Mouse (Mus musculus) kidney, embryonic 15.5 days (tissue): Measurements from ENCODE around the gene Phf21a. TPM values are rescaled to one million over a fixed set of nuclear protein-coding genes. Genes with fewer than 3 reads are reported as not detected.

ENCODE experiments used
- ATAC-seq: fragments of 200-750 bp; cut with Nextera tagmentation; replicated peaks from 2 replicates; pipeline ENCODE4 v1.8.0; 2017; ENCODE audit warnings: moderate TSS enrichment; ENCODE audit not compliant: low FRiP score
- H3K27ac ChIP-seq: fragments of 300-500 bp; sonication (generic); 2 replicates; pipeline ENCODE4 v1.5.1; 2015; ENCODE audit warnings: mild to moderate bottlenecking, inconsistent platforms
- H3K27me3 ChIP-seq: fragments of 300-500 bp; sonication (generic); 2 replicates; pipeline ENCODE4 v1.6.1; 2015; ENCODE audit warnings: inconsistent platforms
- H3K36me3 ChIP-seq: fragments of 300-500 bp; sonication (generic); 2 replicates; pipeline ENCODE4 v1.6.1; 2015; ENCODE audit warnings: inconsistent platforms
- H3K4me1 ChIP-seq: fragments of 300-500 bp; sonication (generic); 2 replicates; pipeline ENCODE4 v1.6.1; 2015; ENCODE audit warnings: inconsistent platforms
- H3K4me2 ChIP-seq: fragments of 300-500 bp; sonication (generic); 2 replicates; pipeline ENCODE4 v1.6.1; 2015; ENCODE audit warnings: moderate library complexity, mild to moderate bottlenecking, inconsistent platforms
- H3K4me3 ChIP-seq: fragments of 300-500 bp; sonication (generic); replicated peaks from 2 replicates; pipeline ENCODE4 v1.5.1; 2015; ENCODE audit warnings: mild to moderate bottlenecking, inconsistent platforms
- H3K9ac ChIP-seq: fragments of 300-500 bp; sonication (generic); 2 replicates; pipeline ENCODE4 v1.6.1; 2015; ENCODE audit warnings: mild to moderate bottlenecking, inconsistent platforms
- H3K9me3 ChIP-seq: fragments of 300-500 bp; sonication (generic); replicated peaks from 2 replicates; pipeline ENCODE4 v1.6.1; 2016; ENCODE audit warnings: inconsistent platforms
- WGBS: fragments of 180-500 bp; shearing (Covaris S2); methylation state at CpG from one replicate; pipeline ENCODE4 v1.1.7; 2015; ENCODE audit warnings: mixed read lengths; 5-methylcytosine and 5-hydroxymethylcytosine counted together
- polyA plus RNA-seq: library from polyadenylated mRNA; unstranded; fragments of >200 nt; fragmentation: Nextera tagmentation; extraction: Ambion mirVana; gene quantifications from 2 replicates; pipeline ENCODE4 v1.2.1, GENCODE M21; 2015

Phf21a gene
- polyA plus RNA-seq, 1 experiment from 2014 or later: 32.3 TPM

- Histone ChIP-seq H3K4me2 (no peak overlapping the region), H3K9me3 (no peaks in the 10 kb centered on the region), H3K27me3 (no peaks in the 10 kb centered on the region), H3K27ac (no peak overlapping the region), H3K4me3 (no peak overlapping the region), H3K4me1 (no peaks in the 10 kb centered on the region), H3K9ac (no peak overlapping the region), H3K36me3 (no peaks in the 10 kb centered on the region)
- no peak for ATAC-seq
- 62% methylated on average over 10 of the region's 10 CpGs for WGBS
Observed at GRCm38 (mm10) chr2:92164291-92164690, 71.4 kb downstream of the Phf21a start.

GRCm38 (mm10) chr2:92166950-92167349, 74.0 kb downstream of the Phf21a start:
- Histone ChIP-seq H3K9me3 (no peaks in the 10 kb centered on the region), H3K9ac (no peak overlapping the region), H3K4me2 (no peak overlapping the region), H3K27me3 (no peaks in the 10 kb centered on the region), H3K36me3 (no peaks in the 10 kb centered on the region), H3K4me1 (no peaks in the 10 kb centered on the region), H3K27ac (no peak overlapping the region), H3K4me3 (no peak overlapping the region)
- WGBS: 26% methylated on average over 7 of the region's 7 CpGs
- no peak for ATAC-seq

DNA sequence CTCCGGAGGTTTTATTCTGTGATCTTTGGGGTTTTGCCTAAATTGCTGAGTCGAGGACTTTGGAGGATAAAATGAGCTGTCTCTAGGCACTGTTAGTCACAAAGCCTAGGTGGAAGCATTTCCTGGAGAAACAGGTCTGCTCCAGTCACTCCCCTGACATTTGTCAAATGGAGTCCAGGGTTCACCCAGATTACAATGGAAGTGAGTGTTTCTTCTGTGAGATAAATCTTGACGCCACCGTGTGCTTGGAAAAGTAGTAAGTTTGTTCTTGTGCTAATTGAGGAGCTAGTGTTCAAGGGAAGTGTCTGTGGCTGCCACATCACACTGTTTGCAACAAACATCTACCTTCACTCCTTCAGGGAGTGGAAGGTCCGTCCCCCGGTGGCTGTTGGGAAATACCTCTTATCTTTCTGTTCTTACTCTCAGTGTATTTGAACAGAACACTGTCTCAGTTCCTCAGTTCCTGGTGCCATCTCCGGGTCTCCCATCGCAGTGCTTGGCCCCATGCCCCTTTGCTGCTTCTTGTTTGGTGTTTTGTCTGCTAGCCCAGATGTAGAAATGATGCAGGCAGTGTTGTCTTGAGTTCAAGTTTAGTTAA, 78.2 kb downstream of the Phf21a start:
- WGBS: 64% methylated on average over 8 of the region's 8 CpGs
- Histone ChIP-seq H3K9ac (no peak overlapping the region), H3K4me3 (no peak overlapping the region), H3K27ac (no peak overlapping the region), H3K27me3 (no peaks in the 10 kb centered on the region), H3K4me1 (no peaks in the 10 kb centered on the region), H3K4me2 (no peak overlapping the region), H3K36me3 (no peaks in the 10 kb centered on the region), H3K9me3 (no peaks in the 10 kb centered on the region)
- no peak for ATAC-seq

GRCm38 (mm10) chr2:92172300-92172699, 79.4 kb downstream of the Phf21a start:
- H3K4me3 ChIP-seq: no peak overlapping the region
- WGBS: 75% methylated on average over 5 of the region's 5 CpGs
- H3K4me1 ChIP-seq: no peaks in the 10 kb centered on the region
- no peaks in the 10 kb centered on the region for H3K9me3 ChIP-seq
- H3K9ac ChIP-seq: no peak overlapping the region
- no peak overlapping the region for H3K4me2 ChIP-seq
- no peak overlapping the region for H3K27ac ChIP-seq
- ATAC-seq: no peak
- no peaks in the 10 kb centered on the region for H3K27me3 ChIP-seq
- no peaks in the 10 kb centered on the region for H3K36me3 ChIP-seq

- Histone ChIP-seq H3K27me3 (no peaks in the 10 kb centered on the region), H3K36me3 (no peaks in the 10 kb centered on the region), H3K27ac (no peak overlapping the region), H3K4me2 (no peak overlapping the region), H3K4me3 (no peak overlapping the region), H3K9me3 (no peaks in the 10 kb centered on the region), H3K4me1 (no peaks in the 10 kb centered on the region), H3K9ac (no peak overlapping the region)
- 79% methylated on average over 4 of the region's 4 CpGs for WGBS
- ATAC-seq: no peak
Observed at GRCm38 (mm10) chr2:92173186-92173585, 80.3 kb downstream of the Phf21a start.

- H3K4me2 ChIP-seq: no peak overlapping the region
- no peaks in the 10 kb centered on the region for H3K27me3 ChIP-seq
- no peak overlapping the region for H3K4me3 ChIP-seq
- H3K9ac ChIP-seq: no peak overlapping the region
- no peaks in the 10 kb centered on the region for H3K9me3 ChIP-seq
- no peak overlapping the region for H3K27ac ChIP-seq
- no peaks in the 10 kb centered on the region for H3K36me3 ChIP-seq
- ATAC-seq: no peak
- 67% methylated on average over 7 of the region's 7 CpGs for WGBS
- no peaks in the 10 kb centered on the region for H3K4me1 ChIP-seq
Observed at GRCm38 (mm10) chr2:92174265-92174664, 81.3 kb downstream of the Phf21a start.

DNA sequence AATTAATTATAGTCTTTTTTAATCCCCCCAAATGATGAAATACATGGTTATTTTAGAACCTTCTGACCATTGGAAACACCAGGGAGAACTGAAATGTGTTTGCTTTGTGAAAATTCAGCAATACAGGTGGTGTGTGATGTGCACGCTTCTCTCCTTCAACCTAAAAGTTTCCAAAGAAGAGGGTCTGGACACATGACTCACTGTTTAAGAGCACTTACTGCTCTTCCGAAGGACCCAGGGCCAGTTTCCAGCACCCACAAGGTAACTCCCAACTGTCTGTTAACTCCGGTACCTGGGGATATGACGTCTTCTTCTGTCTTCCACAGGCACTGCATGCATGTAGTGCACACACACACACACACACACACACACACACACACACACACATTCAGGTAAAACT, 82.1 kb downstream of the Phf21a start:
- Histone ChIP-seq H3K36me3 (no peaks in the 10 kb centered on the region), H3K4me2 (no peak overlapping the region), H3K9me3 (no peaks in the 10 kb centered on the region), H3K9ac (no peak overlapping the region), H3K27me3 (no peaks in the 10 kb centered on the region), H3K4me3 (no peak overlapping the region), H3K4me1 (no peaks in the 10 kb centered on the region), H3K27ac (no peak overlapping the region)
- ATAC-seq: no peak
- WGBS: 95% methylated on average over 4 of the region's 4 CpGs

DNA sequence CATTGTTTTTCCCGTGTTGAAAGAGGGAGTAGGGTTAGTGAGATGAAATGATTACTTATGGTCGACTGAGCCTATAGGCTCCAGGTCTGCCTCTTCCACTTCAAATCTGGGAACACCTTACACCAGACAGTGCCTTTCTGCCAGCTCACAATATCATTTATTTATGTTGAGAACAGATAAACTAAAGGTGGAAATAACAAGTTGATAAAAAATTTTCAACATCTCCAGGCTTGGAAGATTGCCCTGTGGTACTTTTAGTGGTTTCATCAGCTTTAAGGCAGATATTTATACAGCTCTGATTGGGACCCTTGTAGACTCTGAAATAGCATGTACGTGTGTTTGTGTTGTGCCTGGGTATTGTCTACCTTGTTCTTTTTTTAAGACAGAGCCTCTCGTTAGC, 83.4 kb downstream of the Phf21a start:
- no peak for ATAC-seq
- Histone ChIP-seq H3K4me3 (no peak overlapping the region), H3K9ac (no peak overlapping the region), H3K4me1 (no peaks in the 10 kb centered on the region), H3K4me2 (no peak overlapping the region), H3K27me3 (no peaks in the 10 kb centered on the region), H3K27ac (no peak overlapping the region), H3K36me3 (no peaks in the 10 kb centered on the region), H3K9me3 (no peaks in the 10 kb centered on the region)
- WGBS: 55% methylated on average over 4 of the region's 4 CpGs

GRCm38 (mm10) chr2:92182146-92182756, 89.3 kb downstream of the Phf21a start:
- H3K9me3 ChIP-seq: no peaks in the 10 kb centered on the region
- H3K36me3 ChIP-seq: no peaks in the 10 kb centered on the region
- peak overlapping the region; percentile 86 for H3K9ac ChIP-seq
- WGBS: 3% methylated on average over 11 of the region's 11 CpGs
- peak overlapping the region; percentile 88 for H3K4me2 ChIP-seq
- H3K4me1 ChIP-seq: peaks cover 19% of the 10 kb centered on the region
- H3K27ac ChIP-seq: peak overlapping the region; percentile 100
- no peak for ATAC-seq
- H3K27me3 ChIP-seq: no peaks in the 10 kb centered on the region
- peak overlapping the region; percentile 81 for H3K4me3 ChIP-seq

DNA sequence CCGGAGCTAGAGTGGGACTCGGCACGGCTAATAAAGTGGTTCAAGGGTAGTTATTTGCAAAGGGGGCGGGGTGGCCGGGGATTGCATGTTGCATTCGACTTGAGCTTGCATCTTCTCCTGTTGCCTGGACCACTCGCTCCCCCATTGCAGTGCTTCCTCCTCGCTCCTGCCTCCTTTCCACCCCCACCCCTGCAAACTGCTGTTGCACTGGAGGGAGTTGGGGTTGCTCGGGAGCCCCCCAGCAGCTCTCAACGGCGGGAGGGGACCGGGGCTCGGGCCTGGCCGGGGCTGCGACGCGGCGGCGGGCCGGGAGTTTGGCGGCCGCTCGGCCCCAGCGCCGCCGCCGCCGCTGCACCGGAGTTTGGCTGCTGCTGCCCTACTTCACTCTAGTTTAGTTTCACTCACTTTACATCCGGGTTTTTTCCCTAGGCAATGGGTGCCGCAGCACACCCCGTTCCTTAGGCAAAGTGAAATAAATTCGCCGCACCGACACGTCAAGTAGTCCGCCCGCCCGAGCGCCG, 90.1 kb downstream of the Phf21a start:
- Histone ChIP-seq H3K4me2 (peak overlapping the region; percentile 88), H3K36me3 (no peaks in the 10 kb centered on the region), H3K27me3 (no peaks in the 10 kb centered on the region), H3K4me1 (peaks cover 25% of the 10 kb centered on the region), H3K4me3 (peak overlapping the region; percentile 81), H3K27ac (peak overlapping the region; percentile 100), H3K9ac (peak overlapping the region; percentile 86), H3K9me3 (no peaks in the 10 kb centered on the region)
- ATAC-seq: peak; percentile 73
- under 1% methylated on average over 41 of the region's 41 CpGs for WGBS

DNA sequence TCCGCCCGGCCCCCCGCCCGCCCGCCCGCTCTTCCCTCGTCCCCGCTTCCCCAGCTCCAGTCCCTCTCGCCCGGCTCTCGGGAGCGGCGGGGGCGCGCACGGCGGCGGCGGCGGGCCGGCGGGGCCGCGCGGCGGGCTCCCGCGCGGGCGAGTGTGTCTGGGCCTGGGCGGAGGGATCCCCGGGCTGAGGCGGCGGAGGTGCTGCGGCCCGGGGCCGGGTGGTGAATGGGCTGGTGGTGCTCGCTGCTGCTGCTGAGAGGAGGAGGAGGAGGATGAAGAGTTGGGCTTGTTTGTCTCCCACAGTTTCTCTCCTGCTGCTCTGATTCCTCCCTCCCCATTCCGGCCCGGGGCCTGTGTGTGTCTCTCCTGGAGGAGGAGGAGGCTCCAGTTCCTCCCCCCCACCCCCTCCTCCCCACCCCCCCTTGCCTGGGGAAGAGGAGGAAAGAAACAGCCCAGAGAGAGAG, 90.7 kb downstream of the Phf21a start:
- no peaks in the 10 kb centered on the region for H3K36me3 ChIP-seq
- WGBS: 1% methylated on average over 19 of the region's 40 CpGs
- ATAC-seq: peak; percentile 85
- H3K4me3 ChIP-seq: peak overlapping the region; percentile 81
- peak overlapping the region; percentile 88 for H3K4me2 ChIP-seq
- H3K9ac ChIP-seq: peak overlapping the region; percentile 86
- peak overlapping the region; percentile 100 for H3K27ac ChIP-seq
- H3K27me3 ChIP-seq: no peaks in the 10 kb centered on the region
- H3K9me3 ChIP-seq: no peaks in the 10 kb centered on the region
- peaks cover 26% of the 10 kb centered on the region for H3K4me1 ChIP-seq

- peak overlapping the region; percentile 86 for H3K9ac ChIP-seq
- no peaks in the 10 kb centered on the region for H3K27me3 ChIP-seq
- 0% methylated on average over 16 of the region's 19 CpGs for whole genome bisulfite sequencing
- H3K9me3 ChIP-seq: no peaks in the 10 kb centered on the region
- H3K4me2 ChIP-seq: peak overlapping the region; percentile 88
- peak overlapping the region; percentile 81 for H3K4me3 ChIP-seq
- peaks cover 28% of the 10 kb centered on the region for H3K4me1 ChIP-seq
- no peaks in the 10 kb centered on the region for H3K36me3 ChIP-seq
- peak overlapping the region; percentile 100 for H3K27ac ChIP-seq
- peak; percentile 61 for ATAC-seq
Observed at GRCm38 (mm10) chr2:92184077-92184921, 91.4 kb downstream of the Phf21a start.
